ENCODE assay signal across 1 mouse cellular context in the genomic region with DNA sequence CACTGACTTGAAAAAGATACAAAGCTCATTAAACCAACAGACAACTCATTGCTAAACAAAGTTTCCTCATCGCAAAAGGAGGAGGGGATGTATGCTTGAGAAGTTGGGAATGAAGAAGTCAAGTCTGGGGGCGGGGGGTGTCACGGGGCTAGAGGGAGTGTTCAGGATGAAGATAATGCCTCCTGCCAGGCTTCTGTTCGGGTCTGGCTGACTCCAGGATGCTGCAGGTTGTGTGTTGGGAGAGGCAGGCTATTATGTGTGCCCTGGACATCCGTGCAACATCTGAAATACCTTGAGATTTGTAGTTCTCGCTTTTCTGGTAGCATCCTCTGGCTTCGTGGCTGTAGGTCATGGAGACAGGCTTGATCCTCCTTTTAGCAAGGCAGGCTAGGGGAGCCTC.
TF ChIP-seq lines count a peak whose summit lies in the region.

No protein-coding gene starts in this region.

TF ChIP-seq in ES-E14, 5 proteins besides CTCF, POLR2A, EP300 and RAD21:
- TF ChIP-seq MAFK (IDR thresholded peaks at IDR 0.05; ENCODE audit: insufficient read depth, low read depth, low read length) (no peak), CHD2 (IDR thresholded peaks at IDR 0.05; ENCODE audit: low read depth, low read length) (no peak), ZC3H11A (IDR thresholded peaks at IDR 0.05; ENCODE audit: borderline replicate concordance, low read depth, low read length) (no peak), ZNF384 (IDR thresholded peaks at IDR 0.05; ENCODE audit: low read depth, low read length) (no peak), HCFC1 (IDR thresholded peaks at IDR 0.05; ENCODE audit: borderline replicate concordance, insufficient read depth, low read length) (no peak)
